Mouse (Mus musculus) kidney, embryonic 16.5 days (tissue): Measurements from ENCODE around the gene Mtmr1. TPM values are rescaled to one million over a fixed set of nuclear protein-coding genes. Genes with fewer than 3 reads are reported as not detected.
A peak's percentile ranks its signal among the peaks of the same experiment; 100 is the strongest.

Experiments
- ATAC-seq: fragments of 200-750 bp; cut with Nextera tagmentation; 2 replicates; pipeline ENCODE4 v1.8.0; 2017; ENCODE audit warnings: moderate TSS enrichment; ENCODE audit not compliant: low FRiP score, low TSS enrichment
- H3K27ac ChIP-seq: fragments of 300-500 bp; sonication (generic); 2 replicates; pipeline ENCODE4 v1.5.1; 2014; ENCODE audit warnings: low read length
- H3K27me3 ChIP-seq: fragments of 300-500 bp; sonication (generic); 2 replicates; pipeline ENCODE4 v1.6.1; 2014; ENCODE audit warnings: low read length, control low read depth, mixed read lengths; ENCODE audit not compliant: insufficient read depth
- H3K36me3 ChIP-seq: fragments of 300-500 bp; sonication (generic); 2 replicates; pipeline ENCODE4 v1.6.1; 2014; ENCODE audit warnings: low read length, control low read depth, mixed read lengths; ENCODE audit not compliant: insufficient read depth
- H3K4me1 ChIP-seq: fragments of 300-500 bp; sonication (generic); 2 replicates; pipeline ENCODE4 v1.6.1; 2014; ENCODE audit warnings: low read length, control low read depth, mixed read lengths; ENCODE audit not compliant: insufficient read depth
- H3K4me2 ChIP-seq: fragments of 300-500 bp; sonication (generic); replicated peaks from 2 replicates; pipeline ENCODE4 v1.6.1; 2014; ENCODE audit warnings: low read depth, low read length
- H3K4me3 ChIP-seq: fragments of 300-500 bp; sonication (generic); 2 replicates; pipeline ENCODE4 v1.5.1; 2014; ENCODE audit warnings: mild to moderate bottlenecking, low read length
- H3K9ac ChIP-seq: fragments of 300-500 bp; sonication (generic); replicated peaks from 2 replicates; pipeline ENCODE4 v1.6.1; 2014; ENCODE audit warnings: low read length
- H3K9me3 ChIP-seq: fragments of 300-500 bp; sonication (generic); 2 replicates; pipeline ENCODE4 v1.6.1; 2016; ENCODE audit warnings: low read length, control low read depth
- WGBS: fragments of 180-500 bp; shearing (Covaris S2); extraction: QIAGEN DNeasy Blood & Tissue Kit; methylation state at CpG from one replicate; pipeline ENCODE4 v1.1.7; 2014; 5-methylcytosine and 5-hydroxymethylcytosine counted together
- polyA plus RNA-seq: library from polyadenylated mRNA; unstranded; fragments of >200 nt; fragmentation: Nextera tagmentation; extraction: Ambion mirVana; gene quantifications from 2 replicates; pipeline ENCODE4 v1.2.1, GENCODE M21; 2015

The Mtmr1 gene
- polyA plus RNA-seq, 1 experiment from 2014 or later = 9.5 TPM

DNA sequence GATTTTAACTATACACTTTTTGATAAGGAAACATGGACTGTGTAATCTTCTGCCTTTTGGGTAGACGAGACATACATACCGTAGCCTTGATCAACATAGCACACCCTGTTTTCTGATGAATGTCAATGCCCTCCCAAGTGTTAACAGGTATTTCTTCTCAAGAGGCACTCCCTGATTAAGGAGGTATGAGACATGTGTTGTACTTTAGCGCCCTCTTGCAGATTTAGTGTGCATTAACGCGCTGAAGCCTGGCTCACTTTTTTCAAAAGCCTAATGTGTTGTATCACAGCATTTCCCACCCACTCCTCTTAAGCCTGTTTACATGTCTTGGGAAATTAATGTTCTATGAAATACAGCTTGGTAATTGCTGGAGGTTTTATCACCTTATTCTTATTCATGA lies 17.0 kb downstream of the Mtmr1 start:
- H3K27ac ChIP-seq = no peak overlapping the region
- no peaks in the 10 kb centered on the region for H3K36me3 ChIP-seq
- no peaks in the 10 kb centered on the region for H3K4me1 ChIP-seq
- no peak overlapping the region for H3K4me2 ChIP-seq
- WGBS = 49% methylated on average over 5 of the region's 5 CpGs
- H3K27me3 ChIP-seq = no peaks in the 10 kb centered on the region
- H3K4me3 ChIP-seq = no peak overlapping the region
- no peak for ATAC-seq
- H3K9me3 ChIP-seq = no peaks in the 10 kb centered on the region
- H3K9ac ChIP-seq = no peak overlapping the region

- no peaks in the 10 kb centered on the region for H3K36me3 ChIP-seq
- H3K4me2 ChIP-seq = no peak overlapping the region
- no peaks in the 10 kb centered on the region for H3K9me3 ChIP-seq
- no peak overlapping the region for H3K9ac ChIP-seq
- H3K4me1 ChIP-seq = no peaks in the 10 kb centered on the region
- ATAC-seq = no peak
- no peak overlapping the region for H3K4me3 ChIP-seq
- H3K27ac ChIP-seq = no peak overlapping the region
- H3K27me3 ChIP-seq = peaks cover 3% of the 10 kb centered on the region; the same call in 1 of the 2 replicates
- WGBS = 85% methylated on average over 4 of the region's 4 CpGs
Observed at GRCm38 (mm10) chrX:71396326-71396725, 31.8 kb downstream of the Mtmr1 start.

GRCm38 (mm10) chrX:71406290-71406689 lies 41.7 kb downstream of the Mtmr1 start:
- Histone ChIP-seq H3K4me1 (no peaks in the 10 kb centered on the region), H3K9ac (no peak overlapping the region), H3K27ac (no peak overlapping the region), H3K36me3 (peaks cover 5% of the 10 kb centered on the region; the same call in 1 of the 2 replicates), H3K27me3 (peaks cover 2% of the 10 kb centered on the region; the same call in 1 of the 2 replicates), H3K4me3 (no peak overlapping the region), H3K4me2 (no peak overlapping the region), H3K9me3 (no peaks in the 10 kb centered on the region)
- ATAC-seq = no peak

- whole genome bisulfite sequencing = 84% methylated on average over 1 of the region's 1 CpGs
- Histone ChIP-seq H3K27me3 (peaks cover 2% of the 10 kb centered on the region; the same call in 1 of the 2 replicates), H3K4me3 (no peak overlapping the region), H3K9me3 (no peaks in the 10 kb centered on the region), H3K27ac (no peak overlapping the region), H3K4me1 (no peaks in the 10 kb centered on the region), H3K36me3 (no peaks in the 10 kb centered on the region), H3K4me2 (no peak overlapping the region), H3K9ac (no peak overlapping the region)
- no peak for ATAC-seq
Observed at GRCm38 (mm10) chrX:71408386-71408785, 43.8 kb downstream of the Mtmr1 start.

- Histone ChIP-seq H3K36me3 (no peaks in the 10 kb centered on the region), H3K9ac (no peak overlapping the region), H3K27ac (no peak overlapping the region), H3K4me1 (no peaks in the 10 kb centered on the region), H3K4me3 (no peak overlapping the region), H3K4me2 (no peak overlapping the region), H3K9me3 (no peaks in the 10 kb centered on the region), H3K27me3 (peaks cover 2% of the 10 kb centered on the region; the same call in 1 of the 2 replicates)
- ATAC-seq = no peak
- 37% methylated on average over 3 of the region's 3 CpGs for WGBS
Observed at GRCm38 (mm10) chrX:71412776-71413175, 48.2 kb downstream of the Mtmr1 start.

- Histone ChIP-seq H3K9ac (no peak overlapping the region), H3K36me3 (no peaks in the 10 kb centered on the region), H3K9me3 (no peaks in the 10 kb centered on the region), H3K4me1 (no peaks in the 10 kb centered on the region), H3K27ac (no peak overlapping the region), H3K4me2 (no peak overlapping the region), H3K27me3 (peaks cover 2% of the 10 kb centered on the region; the same call in 1 of the 2 replicates), H3K4me3 (no peak overlapping the region)
- no peak for ATAC-seq
- 83% methylated on average over 4 of the region's 4 CpGs for WGBS
Observed at GRCm38 (mm10) chrX:71413616-71414015, 49.1 kb downstream of the Mtmr1 start.

DNA sequence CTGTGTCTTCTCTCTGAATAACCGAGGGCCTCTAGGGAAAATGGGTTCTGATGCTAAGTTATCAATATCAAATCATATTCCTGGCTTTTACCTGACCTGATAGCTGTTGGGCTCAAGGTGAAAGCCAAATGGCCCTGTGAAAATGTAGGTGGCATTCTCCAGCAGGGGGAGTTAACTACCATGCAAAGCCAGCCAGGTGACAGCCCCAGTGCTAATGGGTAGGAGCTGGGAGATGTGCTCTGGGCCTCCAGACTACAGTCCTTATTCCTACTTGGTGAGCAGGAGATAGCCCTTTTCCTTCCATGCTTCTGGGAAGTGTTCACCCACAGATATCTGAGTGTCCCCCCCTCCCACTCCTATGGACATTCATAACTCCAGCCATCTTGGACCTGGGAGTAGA lies 60.3 kb downstream of the Mtmr1 start:
- Histone ChIP-seq H3K9me3 (no peaks in the 10 kb centered on the region), H3K4me1 (no peaks in the 10 kb centered on the region), H3K27ac (no peak overlapping the region), H3K9ac (no peak overlapping the region), H3K27me3 (no peaks in the 10 kb centered on the region; the same call in 1 of the 2 replicates), H3K4me2 (no peak overlapping the region), H3K36me3 (0 out of 2 replicates have a peak, but pooled peaks cover 6% of the 10 kb centered on the region), H3K4me3 (no peak overlapping the region)
- 77% methylated on average over 1 of the region's 1 CpGs for WGBS
- no peak for ATAC-seq

- no peaks in the 10 kb centered on the region for H3K9me3 ChIP-seq
- H3K4me2 ChIP-seq = no peak overlapping the region
- peak; percentile 54 for ATAC-seq
- no peak overlapping the region for H3K9ac ChIP-seq
- peaks cover 2% of the 10 kb centered on the region; the same call in 1 of the 2 replicates for H3K27me3 ChIP-seq
- H3K4me3 ChIP-seq = no peak overlapping the region
- 52% methylated on average over 9 of the region's 9 CpGs for WGBS
- no peaks in the 10 kb centered on the region for H3K4me1 ChIP-seq
- no peak overlapping the region for H3K27ac ChIP-seq
- 0 out of 2 replicates have a peak, but pooled peaks cover 6% of the 10 kb centered on the region for H3K36me3 ChIP-seq
Observed at GRCm38 (mm10) chrX:71425746-71426519, 61.4 kb downstream of the Mtmr1 start.

DNA sequence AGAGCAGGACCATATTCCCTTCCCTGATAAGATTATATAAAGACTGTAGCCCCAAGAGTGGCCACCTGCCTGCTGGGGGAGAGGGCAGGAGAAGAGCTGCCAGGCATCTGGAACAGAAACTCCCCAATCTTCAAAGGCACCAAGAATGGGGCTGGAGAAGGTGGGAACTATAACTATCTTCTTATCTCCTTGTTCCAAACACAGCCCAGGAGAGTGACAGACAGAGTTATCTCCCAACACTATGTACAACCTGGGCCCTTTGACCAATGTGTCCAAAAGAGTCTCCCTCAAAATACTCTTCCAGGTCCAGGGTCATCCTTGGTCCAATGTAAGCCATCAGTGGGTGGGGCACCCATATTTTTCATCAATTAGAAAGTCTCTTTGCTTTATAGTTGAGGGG lies 62.9 kb downstream of the Mtmr1 start:
- Histone ChIP-seq H3K9ac (no peak overlapping the region), H3K4me1 (no peaks in the 10 kb centered on the region), H3K27ac (no peak overlapping the region), H3K36me3 (0 out of 2 replicates have a peak, but pooled peaks cover 4% of the 10 kb centered on the region), H3K9me3 (no peaks in the 10 kb centered on the region), H3K4me3 (no peak overlapping the region), H3K27me3 (peaks cover 2% of the 10 kb centered on the region; the same call in 1 of the 2 replicates), H3K4me2 (no peak overlapping the region)
- no peak for ATAC-seq

GRCm38 (mm10) chrX:71430900-71431299 lies 66.3 kb downstream of the Mtmr1 start:
- H3K4me3 ChIP-seq = no peak overlapping the region
- ATAC-seq = no peak
- no peak overlapping the region for H3K9ac ChIP-seq
- H3K27me3 ChIP-seq = peaks cover 2% of the 10 kb centered on the region; the same call in 1 of the 2 replicates
- H3K27ac ChIP-seq = no peak overlapping the region
- H3K36me3 ChIP-seq = 0 out of 2 replicates have a peak, but pooled peaks cover 4% of the 10 kb centered on the region
- H3K4me2 ChIP-seq = no peak overlapping the region
- H3K9me3 ChIP-seq = no peaks in the 10 kb centered on the region
- no peaks in the 10 kb centered on the region for H3K4me1 ChIP-seq
- WGBS = 90% methylated on average over 5 of the region's 5 CpGs
